Mouse (Mus musculus) spleen, postnatal 36 days (tissue): ENCODE results near the gene Letmd1.
"Not testable (repeated sequence)": the region's sequence is repeated elsewhere in the genome, so short reads cannot be mapped to it uniquely, and the experiment has no call there.

ENCODE experiments used
- DNase-seq, 2 experiments: peaks; one replicate each; pipeline ENCODE4 v3.0.0; 2022; ENCODE audit warnings: low spot score in 2 of 2, mixed read lengths in 1 of 2

Letmd1 gene

GRCm38 (mm10) chr15:100499506-100499905, 30.7 kb downstream of the Letmd1 start:
- DNase-seq, result not testable (repeated sequence)

GRCm38 (mm10) chr15:100508454-100509167, 39.8 kb downstream of the Letmd1 start:
- DNase-seq, result no peak

DNA sequence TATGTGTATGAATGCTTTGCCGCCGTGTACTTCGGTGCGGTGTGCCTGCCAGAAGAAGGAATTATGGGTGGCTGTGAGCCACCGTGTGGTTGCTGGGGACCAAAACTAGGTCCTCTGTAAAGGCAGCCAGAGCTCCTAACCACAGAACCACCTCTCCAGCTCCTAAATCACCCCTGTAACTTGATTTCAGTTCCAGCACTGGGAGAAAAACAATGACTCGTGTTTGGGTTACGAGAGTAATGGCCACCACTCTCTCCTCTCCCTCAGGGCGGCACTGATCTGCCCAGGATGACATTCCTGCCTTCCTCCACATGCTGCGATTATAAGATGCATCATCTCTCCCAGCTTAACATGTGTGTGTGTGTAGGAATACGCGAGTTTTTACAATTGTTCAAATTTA, 41.2 kb downstream of the Letmd1 start:
- no peak for DNase-seq

DNA sequence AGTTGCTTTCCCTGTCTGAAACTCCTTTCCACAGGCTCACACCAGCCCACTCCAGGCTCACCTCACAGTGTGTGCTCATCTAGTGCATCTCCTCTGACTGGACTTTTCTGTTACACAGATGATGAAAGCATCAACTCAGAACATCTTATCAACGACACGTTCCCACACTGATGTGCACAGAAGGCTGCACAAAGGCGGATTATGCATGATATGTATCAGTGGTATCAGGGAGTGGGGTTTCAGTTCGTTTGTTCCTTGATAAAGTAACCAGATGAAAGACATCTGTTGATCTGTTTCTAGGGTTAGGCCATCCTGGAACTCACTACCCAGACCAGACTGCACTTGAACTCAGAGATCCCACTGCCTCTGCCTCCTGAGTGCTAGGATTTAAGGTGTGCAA, 44.6 kb downstream of the Letmd1 start:
- DNase-seq, result no peak

DNA sequence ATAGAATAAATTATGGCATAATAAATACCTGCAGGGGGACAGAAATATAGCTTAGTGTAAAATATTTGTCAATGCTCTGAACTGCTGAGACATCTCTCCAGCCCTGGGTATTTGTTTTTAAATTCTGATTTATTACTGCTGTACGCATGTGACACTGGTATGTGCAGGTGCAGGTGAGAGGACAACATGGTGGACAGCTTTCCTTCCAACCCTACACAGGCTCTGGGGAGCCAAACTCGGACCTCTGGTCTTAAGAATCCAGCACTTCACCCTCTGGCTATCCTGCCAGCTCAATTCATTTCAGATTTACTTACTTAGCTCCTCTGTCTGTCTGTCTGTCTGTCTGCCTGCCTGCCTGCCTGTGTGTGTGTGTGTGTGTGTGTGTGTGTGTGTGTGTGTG, 46.3 kb downstream of the Letmd1 start:
- DNase-seq, result no peak

- no peak for DNase-seq
Observed at GRCm38 (mm10) chr15:100520306-100520705, 51.5 kb downstream of the Letmd1 start.

DNA sequence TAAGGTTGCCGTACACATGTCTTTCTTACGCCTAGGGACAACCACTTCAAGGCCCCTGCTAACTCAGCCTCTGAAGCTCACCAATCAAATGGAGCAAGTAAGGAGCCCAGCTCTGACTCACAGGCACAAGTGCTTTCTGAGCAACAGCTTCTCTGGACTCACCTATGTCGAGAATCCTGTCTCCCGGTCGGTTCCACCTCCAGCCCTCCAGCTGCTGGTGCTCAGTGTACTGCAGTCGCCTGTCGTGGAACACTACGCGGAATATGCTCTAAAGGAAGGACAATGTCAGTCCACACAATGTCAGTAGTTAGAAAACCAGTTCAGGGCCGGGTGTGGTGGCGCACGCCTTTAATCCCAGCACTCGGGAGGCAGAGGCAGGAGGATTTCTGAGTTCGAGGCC, 56.6 kb downstream of the Letmd1 start:
- no peak for DNase-seq

DNA sequence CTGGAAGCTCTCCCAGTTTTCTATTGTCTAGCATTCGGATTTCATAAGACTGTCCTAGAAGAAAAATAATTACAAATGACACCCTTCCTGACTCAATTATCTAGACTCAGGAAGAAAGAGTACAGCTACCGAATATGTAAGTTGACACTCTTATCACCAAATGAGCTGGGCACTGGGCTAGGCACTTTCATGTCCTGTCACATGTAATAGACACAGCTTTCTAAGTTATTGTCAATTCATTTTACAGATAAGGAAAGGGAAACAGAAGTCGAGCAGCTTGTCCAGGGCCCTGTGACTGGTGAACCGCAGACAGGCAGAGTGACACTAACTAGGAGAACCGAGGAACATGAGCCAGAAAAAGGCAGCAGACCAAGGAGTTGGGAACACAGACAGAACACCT, 59.1 kb downstream of the Letmd1 start:
- no peak for DNase-seq
